Mouse (Mus musculus) heart, embryonic 13.5 days (tissue): ENCODE results near the gene Prrt2. TPM values are rescaled to one million over a fixed set of nuclear protein-coding genes. Genes with fewer than 3 reads are reported as not detected.

Experiments
- ATAC-seq: fragments of 200-750 bp; cut with Nextera tagmentation; 2 replicates; pipeline ENCODE4 v1.8.0; 2017; ENCODE audit warnings: moderate TSS enrichment; ENCODE audit not compliant: insufficient number of reproducible peaks, low FRiP score, low TSS enrichment; ENCODE audit errors: extremely low read depth
- H3K27ac ChIP-seq: fragments of 300-500 bp; sonication (generic); replicated peaks from 2 replicates; pipeline ENCODE4 v1.5.1; 2015; ENCODE audit warnings: moderate library complexity, mild to moderate bottlenecking, inconsistent platforms
- H3K27me3 ChIP-seq: fragments of 300-500 bp; sonication (generic); replicated peaks from 2 replicates; pipeline ENCODE4 v1.6.1; 2015; ENCODE audit warnings: mild to moderate bottlenecking, inconsistent platforms
- H3K36me3 ChIP-seq: fragments of 300-500 bp; sonication (generic); 2 replicates; pipeline ENCODE4 v1.6.1; 2015; ENCODE audit warnings: mild to moderate bottlenecking, inconsistent platforms
- H3K4me1 ChIP-seq: fragments of 300-500 bp; sonication (generic); 2 replicates; pipeline ENCODE4 v1.6.1; 2015; ENCODE audit warnings: inconsistent platforms
- H3K4me2 ChIP-seq: fragments of 300-500 bp; sonication (generic); 2 replicates; pipeline ENCODE4 v1.6.1; 2015; ENCODE audit warnings: inconsistent platforms, mild to moderate bottlenecking, moderate library complexity
- H3K4me3 ChIP-seq: fragments of 300-500 bp; sonication (generic); 2 replicates; pipeline ENCODE4 v1.5.1; 2015; ENCODE audit warnings: moderate library complexity, mild to moderate bottlenecking, inconsistent platforms
- H3K9ac ChIP-seq: fragments of 300-500 bp; sonication (generic); 2 replicates; pipeline ENCODE4 v1.6.1; 2015; ENCODE audit warnings: inconsistent platforms, mild to moderate bottlenecking, moderate library complexity
- H3K9me3 ChIP-seq: fragments of 300-500 bp; sonication (generic); 2 replicates; pipeline ENCODE4 v1.6.1; 2016; ENCODE audit warnings: inconsistent platforms
- WGBS: fragments of 180-500 bp; shearing (Covaris S2); methylation state at CpG from one replicate; pipeline ENCODE4 v1.1.7; 2015; ENCODE audit warnings: mixed read lengths; 5-methylcytosine and 5-hydroxymethylcytosine counted together
- polyA plus RNA-seq: library from polyadenylated mRNA; unstranded; fragments of >200 nt; fragmentation: Nextera tagmentation; extraction: Ambion mirVana; gene quantifications from 2 replicates; pipeline ENCODE4 v1.2.1, GENCODE M21; 2015

The Prrt2 gene
- polyA plus RNA-seq, 1 experiment from 2014 or later = 1.6 TPM

GRCm38 (mm10) chr7:126988816-126989215 is 32.2 kb downstream of the Prrt2 start:
- Histone ChIP-seq H3K9ac (no peak overlapping the region), H3K36me3 (0 out of 2 replicates have a peak, but pooled peaks cover 2% of the 10 kb centered on the region), H3K9me3 (no peaks in the 10 kb centered on the region), H3K4me1 (peaks cover 5% of the 10 kb centered on the region; the same call in 1 of the 2 replicates), H3K4me3 (no peak overlapping the region), H3K27ac (no peak overlapping the region), H3K27me3 (no peaks in the 10 kb centered on the region; the same call in 1 of the 2 replicates), H3K4me2 (no peak overlapping the region)
- no peak for ATAC-seq
- WGBS = 60% methylated on average over 8 of the region's 8 CpGs

DNA sequence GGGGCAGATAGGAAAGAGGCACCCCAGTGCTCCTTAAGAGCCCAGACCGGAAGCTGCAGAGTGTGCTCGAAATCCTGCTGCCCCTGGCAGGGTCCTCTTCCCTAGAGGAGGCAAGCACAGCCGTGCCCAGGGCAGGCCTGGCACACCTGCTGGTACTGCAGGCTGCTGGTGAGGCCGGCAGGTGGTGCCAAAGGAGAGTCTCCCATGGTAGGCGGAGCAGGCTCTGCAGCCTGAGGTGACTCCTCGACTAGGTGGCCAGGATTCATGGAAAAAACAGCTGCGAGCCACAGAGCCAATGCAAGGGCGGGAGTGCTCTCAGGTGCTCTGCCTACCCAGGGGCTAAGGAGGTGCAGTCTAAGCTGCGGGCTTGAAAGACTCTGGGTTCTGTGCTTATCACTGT is 34.7 kb downstream of the Prrt2 start:
- peaks cover 5% of the 10 kb centered on the region; the same call in 1 of the 2 replicates for H3K4me1 ChIP-seq
- H3K4me2 ChIP-seq = no peak overlapping the region

GRCm38 (mm10) chr7:126984667-126985444 is 36.2 kb downstream of the Prrt2 start:
- WGBS = 33% methylated on average over 10 of the region's 10 CpGs
- Histone ChIP-seq H3K9me3 (no peaks in the 10 kb centered on the region), H3K4me2 (no peak overlapping the region), H3K4me3 (no peak overlapping the region), H3K9ac (no peak overlapping the region), H3K36me3 (peaks cover 20% of the 10 kb centered on the region), H3K27ac (no peak overlapping the region), H3K27me3 (no peaks in the 10 kb centered on the region), H3K4me1 (peaks cover 5% of the 10 kb centered on the region; the same call in 1 of the 2 replicates)
- ATAC-seq = no peak

More for the DNA sequence above, 34.7 kb downstream of the Prrt2 start:
- WGBS = 38% methylated on average over 9 of the region's 9 CpGs
- Histone ChIP-seq H3K36me3 (peaks cover 6% of the 10 kb centered on the region), H3K9me3 (no peaks in the 10 kb centered on the region), H3K9ac (no peak overlapping the region), H3K27me3 (no peaks in the 10 kb centered on the region), H3K27ac (no peak overlapping the region), H3K4me3 (no peak overlapping the region)
- ATAC-seq = no peak

- Histone ChIP-seq H3K36me3 (peaks cover 38% of the 10 kb centered on the region), H3K9me3 (no peaks in the 10 kb centered on the region), H3K27ac (no peak overlapping the region), H3K4me1 (peaks cover 5% of the 10 kb centered on the region; the same call in 1 of the 2 replicates), H3K9ac (no peak overlapping the region), H3K27me3 (no peaks in the 10 kb centered on the region), H3K4me2 (no peak overlapping the region), H3K4me3 (no peak overlapping the region)
- 77% methylated on average over 7 of the region's 7 CpGs for WGBS
- ATAC-seq = no peak
Measured at GRCm38 (mm10) chr7:126983113-126983512, 37.9 kb downstream of the Prrt2 start.

- WGBS = 62% methylated on average over 4 of the region's 4 CpGs
- H3K27ac ChIP-seq = no peak overlapping the region
- no peak overlapping the region for H3K9ac ChIP-seq
- H3K27me3 ChIP-seq = no peaks in the 10 kb centered on the region
- no peak for ATAC-seq
- no peak overlapping the region for H3K4me2 ChIP-seq
- no peaks in the 10 kb centered on the region for H3K9me3 ChIP-seq
- peaks cover 42% of the 10 kb centered on the region for H3K36me3 ChIP-seq
- peaks cover 13% of the 10 kb centered on the region for H3K4me1 ChIP-seq
- no peak overlapping the region for H3K4me3 ChIP-seq
Measured at GRCm38 (mm10) chr7:126982054-126982453, 39.0 kb downstream of the Prrt2 start.

DNA sequence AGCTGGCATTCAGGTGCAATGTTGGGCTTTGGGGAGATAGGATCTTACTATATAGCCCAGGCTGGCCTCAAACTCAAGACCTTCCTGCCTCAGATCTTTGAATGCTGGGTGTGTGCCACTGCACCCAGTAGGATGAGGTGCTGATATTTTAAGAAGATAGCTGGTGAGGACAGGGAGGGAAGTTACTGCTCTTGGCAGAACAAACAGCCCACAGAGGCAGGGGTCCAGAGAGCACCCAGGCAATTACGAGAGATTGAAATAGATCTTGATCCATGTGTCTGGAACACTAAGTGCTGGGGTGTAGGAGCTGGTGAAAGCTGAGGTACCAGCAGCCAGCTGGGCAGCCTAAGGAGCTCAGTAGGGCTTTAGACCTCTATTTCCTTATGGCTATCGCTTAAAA is 39.4 kb downstream of the Prrt2 start:
- peaks cover 39% of the 10 kb centered on the region for H3K36me3 ChIP-seq
- H3K4me2 ChIP-seq = no peak overlapping the region
- WGBS = 86% methylated on average over 2 of the region's 2 CpGs
- H3K4me3 ChIP-seq = no peak overlapping the region
- H3K27me3 ChIP-seq = no peaks in the 10 kb centered on the region
- H3K9ac ChIP-seq = no peak overlapping the region
- H3K4me1 ChIP-seq = peaks cover 16% of the 10 kb centered on the region
- no peak for ATAC-seq
- no peak overlapping the region for H3K27ac ChIP-seq
- H3K9me3 ChIP-seq = no peaks in the 10 kb centered on the region

- no peak for ATAC-seq
- Histone ChIP-seq H3K4me1 (peaks cover 16% of the 10 kb centered on the region), H3K4me3 (no peak overlapping the region), H3K27me3 (no peaks in the 10 kb centered on the region), H3K27ac (no peak overlapping the region), H3K9me3 (no peaks in the 10 kb centered on the region), H3K36me3 (peaks cover 39% of the 10 kb centered on the region), H3K9ac (no peak overlapping the region), H3K4me2 (no peak overlapping the region)
- 88% methylated on average over 6 of the region's 6 CpGs for WGBS
Measured at GRCm38 (mm10) chr7:126978841-126979240, 42.2 kb downstream of the Prrt2 start.

DNA sequence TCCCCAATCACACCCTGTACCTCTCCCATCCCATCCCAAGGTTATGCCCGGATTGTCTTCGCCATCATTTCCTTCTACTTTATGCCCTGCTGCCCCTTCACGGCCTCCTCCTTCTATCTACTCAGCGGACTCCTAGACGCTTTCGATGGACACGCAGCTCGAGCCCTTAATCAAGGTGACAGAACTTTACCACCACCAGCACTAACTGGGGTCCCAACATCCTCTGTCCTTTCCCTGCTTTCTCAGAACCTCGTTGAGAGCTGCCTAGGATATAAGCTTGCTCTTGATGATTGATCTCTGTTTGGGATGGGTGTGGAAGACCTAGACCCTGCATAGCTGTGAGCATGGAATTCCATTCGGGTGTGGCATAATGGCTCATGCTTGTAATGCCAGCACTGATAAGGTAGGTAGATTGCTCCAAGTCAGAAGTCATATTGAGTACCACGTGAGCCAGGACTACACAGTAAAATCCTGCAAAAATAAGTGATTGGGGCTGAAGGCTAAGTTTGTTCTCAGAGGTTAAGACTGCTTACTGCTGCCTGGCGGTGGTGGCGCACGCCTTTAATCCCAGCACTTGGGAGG is 44.0 kb downstream of the Prrt2 start:
- no peak; the same call in 1 of the 2 replicates for ATAC-seq
- no peaks in the 10 kb centered on the region for H3K27me3 ChIP-seq
- peak overlapping the region; percentile 92 for H3K4me2 ChIP-seq
- H3K36me3 ChIP-seq = peaks cover 39% of the 10 kb centered on the region
- peaks cover 16% of the 10 kb centered on the region for H3K4me1 ChIP-seq
- no peaks in the 10 kb centered on the region for H3K9me3 ChIP-seq
- H3K9ac ChIP-seq = peak overlapping the region; percentile 96
- peak overlapping the region; percentile 97 for H3K4me3 ChIP-seq
- peak overlapping the region; percentile 92 for H3K27ac ChIP-seq
- 24% methylated on average over 14 of the region's 14 CpGs for WGBS

DNA sequence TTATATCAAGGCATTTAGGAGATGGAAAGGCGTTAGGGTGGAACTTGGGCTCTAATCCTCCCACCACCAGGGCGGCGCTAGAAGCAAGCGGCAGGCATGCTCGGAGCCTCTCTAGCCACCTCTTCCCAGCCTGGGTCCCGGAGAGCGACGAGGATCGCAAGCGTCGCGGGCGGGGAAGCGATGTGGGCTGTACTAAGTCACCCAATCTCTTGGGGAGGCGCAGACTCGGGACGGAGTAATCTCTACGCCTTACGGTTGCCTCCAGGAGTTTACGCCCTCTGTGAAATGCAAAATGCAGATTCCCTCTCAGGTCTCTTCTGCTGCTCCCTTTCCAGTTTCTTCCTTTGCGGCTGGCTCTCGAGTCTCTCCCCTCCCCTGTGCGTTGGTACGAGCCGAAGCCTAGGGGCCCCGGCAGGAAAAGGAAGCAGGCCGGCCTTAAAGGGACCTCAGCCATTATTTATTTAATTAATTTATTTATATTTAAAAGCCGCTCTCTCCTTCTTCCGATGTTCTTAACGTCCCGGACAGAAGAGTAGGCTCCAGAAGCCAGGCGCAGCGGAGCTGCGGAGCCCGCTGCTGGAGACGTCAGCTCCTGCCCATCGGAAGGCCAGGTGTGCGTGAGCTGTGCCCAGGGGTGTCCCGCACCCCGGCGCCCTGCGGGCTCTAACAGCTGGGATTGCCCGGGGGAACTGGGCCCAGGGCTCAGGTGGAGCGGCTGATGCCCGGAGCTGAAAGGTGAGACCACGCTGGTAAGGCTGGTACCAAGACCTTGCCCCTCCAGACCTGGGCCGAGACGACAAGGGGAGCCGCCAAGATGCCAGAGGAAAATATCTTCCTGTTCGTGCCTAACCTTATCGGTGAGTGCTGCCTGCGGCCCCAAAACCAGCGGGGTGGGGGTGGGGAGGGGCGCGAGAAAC is 44.8 kb downstream of the Prrt2 start, which contains the start of gene Cdiptos:
TSS of gene Cdiptos (minus strand) at position 149 of the 917 bp plus-strand sequence.
- no peaks in the 10 kb centered on the region for H3K27me3 ChIP-seq
- peak within 1 kb of the TSS; percentile 92 for H3K4me2 ChIP-seq
- no peaks in the 10 kb centered on the region for H3K9me3 ChIP-seq
- peak within 1 kb of the TSS; percentile 96 for H3K9ac ChIP-seq
- peaks cover 16% of the 10 kb centered on the region for H3K4me1 ChIP-seq
- H3K4me3 ChIP-seq = peak within 1 kb of the TSS; percentile 97
- H3K27ac ChIP-seq = peak within 1 kb of the TSS; percentile 92
- peak; percentile 87 for ATAC-seq
- peaks cover 35% of the 10 kb centered on the region for H3K36me3 ChIP-seq
- WGBS = under 1% methylated on average over 55 of the region's 55 CpGs

DNA sequence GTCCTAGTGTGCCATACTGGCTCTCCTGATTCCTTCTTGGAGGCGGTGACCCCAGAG is 45.3 kb downstream of the Prrt2 start, which contains the start of gene Cdipt:
TSS of gene Cdipt (plus strand) at position 22 of the 57 bp plus-strand sequence.
- Histone ChIP-seq H3K27me3 (no peaks in the 10 kb centered on the region), H3K4me2 (peak within 1 kb of the TSS; percentile 92), H3K27ac (peak within 1 kb of the TSS; percentile 92), H3K36me3 (peaks cover 30% of the 10 kb centered on the region), H3K9me3 (no peaks in the 10 kb centered on the region), H3K4me3 (peak within 1 kb of the TSS; percentile 97), H3K4me1 (peaks cover 16% of the 10 kb centered on the region), H3K9ac (peak within 1 kb of the TSS; percentile 96)
- 0% methylated on average over 1 of the region's 1 CpGs for WGBS
- ATAC-seq = no peak

DNA sequence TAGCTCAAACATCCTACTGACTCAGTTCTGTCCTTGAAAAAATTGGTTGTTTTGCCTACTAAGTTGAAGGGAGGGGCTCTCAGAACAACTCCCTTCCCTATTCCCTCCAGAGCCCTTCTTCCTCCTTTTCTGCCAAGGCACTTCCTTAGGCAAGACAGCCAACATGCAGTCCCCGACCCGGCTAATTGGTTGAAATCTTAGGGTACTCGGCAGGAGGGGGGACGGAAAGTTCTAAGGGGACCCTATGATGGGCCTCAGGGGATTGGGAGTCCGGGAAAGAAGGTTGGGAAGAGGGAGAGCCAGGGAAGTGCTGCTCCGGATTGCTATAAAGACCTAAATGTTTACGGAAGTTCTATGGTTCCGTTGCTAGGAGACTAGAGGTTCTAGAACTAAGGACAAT is 45.5 kb downstream of the Prrt2 start:
- Histone ChIP-seq H3K27ac (no peak overlapping the region), H3K27me3 (no peaks in the 10 kb centered on the region), H3K9ac (peak overlapping the region; percentile 73), H3K36me3 (peaks cover 28% of the 10 kb centered on the region), H3K4me2 (peak overlapping the region; percentile 92), H3K4me3 (peak overlapping the region; percentile 97), H3K4me1 (peaks cover 16% of the 10 kb centered on the region), H3K9me3 (no peaks in the 10 kb centered on the region)
- no peak for ATAC-seq
- WGBS = 11% methylated on average over 8 of the region's 8 CpGs
